Mouse (Mus musculus) spleen, postnatal 36 days (tissue): ENCODE results near the gene Proser3.

ENCODE experiments used
- DNase-seq, 2 experiments: peaks; one replicate each; pipeline ENCODE4 v3.0.0; 2022; ENCODE audit warnings: low spot score in 2 of 2, mixed read lengths in 1 of 2

Proser3 gene

GRCm38 (mm10) chr7:30552102-30553020 lies at the start of gene Proser3, which contains the start of gene Hspb6:
Proser3 (minus strand) TSS chr7:30552299.
Hspb6 (plus strand) TSS chr7:30552178.
- peak; percentile 95 to 98 for DNase-seq

- DNase-seq, result no peak
Measured at GRCm38 (mm10) chr7:30600651-30601050, 48.6 kb upstream of the Proser3 start.

DNA sequence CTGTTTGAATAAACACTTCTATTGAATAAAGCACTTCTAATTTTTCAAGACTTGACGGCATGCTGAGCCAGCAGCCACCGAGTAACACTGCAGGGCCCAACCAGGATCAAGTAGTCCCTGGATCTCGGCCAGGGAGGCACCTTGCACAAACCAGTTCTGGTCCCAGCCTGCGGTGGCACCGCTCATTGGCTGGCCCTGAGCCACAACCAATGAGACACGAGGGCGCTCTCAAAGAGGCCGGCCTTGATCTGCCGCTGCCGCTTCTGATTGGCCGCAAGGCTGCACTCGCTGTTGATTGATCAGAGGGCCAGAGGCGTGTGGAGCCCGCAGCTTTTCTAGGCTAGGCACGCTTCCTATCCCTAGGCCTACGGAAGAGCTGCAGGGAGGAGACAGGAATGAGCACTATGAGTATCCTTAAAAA lies 47.8 kb upstream of the Proser3 start:
- peak; percentile 70 to 74 for DNase-seq

DNA sequence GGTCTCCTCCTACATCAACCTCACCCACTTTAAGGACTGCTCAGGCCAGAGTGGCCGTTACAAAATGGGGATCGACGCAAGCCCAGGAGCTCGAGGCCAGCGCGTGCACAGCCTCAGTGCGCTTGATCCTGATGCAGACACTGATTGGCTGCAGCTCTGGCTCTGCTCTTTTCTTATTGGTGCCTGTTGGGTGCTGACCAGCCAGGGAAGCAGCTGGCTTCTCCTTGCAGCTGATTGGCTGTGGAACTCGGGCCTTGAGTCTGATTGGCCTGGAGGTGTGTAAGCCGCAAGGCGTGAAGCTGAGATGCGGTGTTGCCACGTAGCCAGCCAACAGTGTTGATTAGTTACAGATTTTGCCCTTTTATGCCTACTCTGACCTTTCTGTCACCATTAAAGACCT lies 46.7 kb upstream of the Proser3 start, which contains the start of gene Zbtb32:
Gene Zbtb32, minus strand, starts transcription at position 124 of the 400 bp plus-strand sequence.
- DNase-seq, result no peak

DNA sequence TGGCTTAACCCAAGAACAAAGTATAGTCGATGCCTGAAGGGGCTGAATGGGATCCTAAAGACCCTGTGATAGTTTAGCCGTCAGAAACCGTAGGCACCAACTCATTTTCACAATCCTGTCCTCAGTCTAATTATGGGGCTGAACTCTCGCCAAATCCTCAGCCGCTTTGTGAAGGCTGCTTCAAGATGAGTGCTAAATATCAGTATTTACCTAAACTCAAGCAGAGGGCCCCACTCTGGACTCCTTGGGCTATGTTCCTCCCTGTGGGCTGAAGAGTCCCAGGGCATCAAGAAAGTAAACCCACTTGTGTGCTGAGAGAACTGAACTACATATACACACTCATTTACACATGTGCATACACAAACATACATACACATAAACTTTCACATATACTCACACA lies 44.7 kb upstream of the Proser3 start:
- no peak for DNase-seq

DNA sequence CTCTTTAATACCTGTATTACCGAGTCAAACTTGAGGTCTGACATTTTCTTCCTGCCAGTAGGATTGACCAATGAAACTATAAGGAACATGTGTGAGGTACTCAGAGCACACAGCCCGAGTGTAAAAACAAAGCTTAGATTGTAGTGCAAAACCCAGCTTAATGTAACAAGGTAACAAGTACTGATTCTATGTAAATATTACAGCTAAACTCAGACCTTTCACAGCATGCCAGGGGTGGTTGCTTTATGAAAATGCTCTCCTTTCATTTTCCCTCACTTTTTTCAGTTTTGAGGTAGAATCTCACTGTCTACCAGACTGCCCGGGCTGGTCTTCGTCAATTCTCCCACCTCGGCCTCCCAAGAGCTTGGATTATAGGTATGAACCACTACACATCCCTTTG lies 44.0 kb upstream of the Proser3 start:
- DNase-seq, result no peak

DNA sequence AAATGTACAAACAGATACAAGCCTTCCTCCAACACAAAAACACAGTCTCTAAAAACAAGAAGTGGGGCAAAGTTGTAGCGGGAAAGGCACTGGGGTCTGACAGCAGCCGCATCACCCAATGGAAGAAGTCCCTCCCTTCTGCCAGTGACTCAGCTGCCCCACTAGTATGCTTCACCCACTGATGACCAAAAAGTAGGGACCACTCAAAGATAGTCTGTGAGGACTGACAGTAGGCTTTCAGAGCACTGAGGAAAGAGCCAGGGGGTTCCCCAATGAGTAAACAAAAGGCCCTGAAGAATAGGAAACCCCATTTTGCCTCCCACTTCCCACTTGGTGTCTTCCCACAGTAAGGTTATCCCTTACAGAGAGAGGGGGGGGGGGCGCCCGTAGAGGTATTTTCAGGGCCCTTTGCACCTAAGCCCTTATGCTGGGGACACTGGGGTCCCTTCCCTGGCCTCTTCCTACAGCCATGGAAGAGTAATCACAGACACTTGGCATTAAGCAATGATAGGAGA lies 42.5 kb upstream of the Proser3 start:
- no peak for DNase-seq

DNA sequence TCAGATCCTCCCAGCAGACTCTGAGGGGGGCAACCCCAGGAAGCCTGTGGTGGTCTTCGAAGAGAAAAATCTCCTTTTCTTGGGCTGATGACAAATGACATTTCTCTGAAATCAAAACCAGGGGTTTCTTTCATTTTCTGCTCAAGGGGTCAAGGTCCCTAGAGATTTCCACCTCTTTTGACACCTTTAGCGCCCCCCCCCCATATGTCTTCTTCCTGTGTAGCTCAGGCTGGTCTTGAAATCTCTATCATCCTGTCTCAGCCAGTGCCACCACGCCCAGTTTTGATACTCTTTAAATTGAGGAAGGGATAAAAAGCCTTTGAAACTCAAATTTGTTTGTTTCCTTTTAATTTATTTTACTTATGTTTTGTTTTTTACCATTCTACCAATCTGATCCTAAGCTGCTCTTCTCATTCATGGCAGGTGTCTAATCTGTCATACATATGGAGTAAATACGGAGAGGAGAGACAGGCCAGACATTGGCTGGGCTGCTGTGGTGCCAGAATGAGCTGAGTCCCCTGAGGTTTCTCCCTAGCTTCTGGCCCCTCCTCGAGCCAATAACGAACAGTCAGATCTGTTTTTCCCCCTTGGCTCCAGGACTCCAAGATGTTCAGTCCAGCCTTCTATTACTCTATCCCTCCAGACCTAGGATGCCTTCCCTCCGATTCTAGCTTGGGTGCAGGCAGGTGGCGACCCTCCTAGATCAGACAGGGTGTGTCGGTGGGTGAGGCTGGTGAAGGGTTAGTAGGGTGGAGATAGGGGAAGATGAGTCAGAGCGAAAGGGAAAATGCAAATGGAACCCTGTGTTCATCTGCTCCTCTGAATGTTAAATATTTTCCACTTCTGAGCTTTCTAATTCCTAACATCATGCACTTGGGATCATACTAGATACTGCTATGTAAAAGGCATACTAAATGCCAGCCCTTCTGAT lies 41.7 kb upstream of the Proser3 start:
- no peak for DNase-seq

DNA sequence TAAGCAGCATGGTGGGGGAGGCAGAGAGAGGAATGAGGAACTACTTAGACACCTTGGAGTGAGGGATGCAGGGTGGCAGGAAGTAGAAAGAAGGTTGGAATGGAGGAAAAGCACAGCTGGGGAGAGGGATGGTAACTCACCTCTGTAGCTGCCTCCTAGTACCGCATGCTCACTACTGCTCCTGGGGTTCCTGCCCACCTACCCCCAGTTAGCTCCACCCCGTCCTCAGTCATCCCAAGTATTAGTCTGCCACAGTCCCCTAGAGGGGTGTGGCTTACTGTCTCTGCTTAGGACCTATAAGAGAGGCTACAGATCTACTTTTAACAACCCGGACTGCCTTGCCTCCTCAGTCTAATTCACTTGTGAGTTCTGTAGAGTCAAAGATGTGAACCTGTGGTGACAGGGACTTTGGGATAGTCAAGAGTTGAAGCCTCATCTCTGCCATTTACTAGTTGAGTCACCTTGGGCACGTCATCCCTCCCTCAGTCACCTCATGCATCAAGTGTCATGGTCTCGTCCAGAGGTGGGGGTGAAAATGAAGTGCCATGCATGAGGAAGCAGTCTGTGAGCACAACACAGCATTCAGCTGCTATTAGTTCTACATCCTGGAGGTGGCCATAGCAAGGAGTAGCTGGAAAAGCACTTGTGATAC lies 40.8 kb upstream of the Proser3 start:
- DNase-seq, result no peak

DNA sequence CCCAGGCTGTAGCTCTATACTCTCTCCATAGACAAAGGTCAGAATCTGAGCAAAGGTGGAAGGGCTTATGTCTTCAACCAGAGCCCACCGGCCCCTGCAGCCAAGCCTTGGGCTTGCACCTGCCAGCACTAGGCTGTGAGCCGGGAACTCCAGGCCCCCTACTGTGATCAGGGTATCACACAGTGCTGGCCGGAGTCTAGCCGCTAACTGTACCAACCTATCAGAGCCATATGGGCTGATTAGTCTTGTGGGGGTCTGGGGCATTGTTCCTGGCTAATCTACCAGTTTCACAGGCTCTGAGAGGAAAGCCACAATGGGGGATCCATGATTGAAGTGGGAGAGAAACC lies 39.5 kb upstream of the Proser3 start:
- no peak for DNase-seq

DNA sequence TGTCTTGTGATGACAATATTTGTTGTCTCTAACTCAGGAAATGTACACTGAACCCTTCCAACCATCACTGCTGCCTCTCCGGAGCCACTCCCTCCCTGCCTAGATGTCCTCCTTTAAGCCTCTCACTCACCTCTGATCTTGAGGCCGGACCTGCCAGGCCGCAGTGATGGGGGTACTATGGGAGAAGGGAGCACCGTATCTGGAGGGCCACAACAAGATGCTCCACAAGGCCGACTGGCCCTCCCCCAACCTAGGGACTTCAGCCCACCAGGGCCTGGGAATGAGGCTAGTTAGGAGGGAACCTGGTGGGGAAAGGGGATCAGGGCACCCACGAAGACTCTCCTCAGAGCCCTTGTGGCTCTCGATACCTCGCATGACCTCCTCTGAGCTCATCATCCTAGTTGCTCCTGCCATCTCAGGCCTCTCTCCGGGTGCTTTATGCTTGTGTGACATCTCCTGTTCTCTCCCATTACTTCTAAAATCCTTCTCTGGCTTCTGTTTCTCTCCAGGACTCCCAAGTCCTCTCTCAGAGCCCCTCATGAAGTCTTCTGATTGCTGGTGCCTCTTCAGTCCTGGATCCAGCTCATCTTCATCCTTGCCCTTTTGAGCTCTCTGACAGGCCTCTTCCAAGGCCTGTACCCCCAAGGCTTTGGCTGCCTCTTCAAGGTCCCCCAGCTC lies 39.0 kb upstream of the Proser3 start:
- no peak for DNase-seq

DNA sequence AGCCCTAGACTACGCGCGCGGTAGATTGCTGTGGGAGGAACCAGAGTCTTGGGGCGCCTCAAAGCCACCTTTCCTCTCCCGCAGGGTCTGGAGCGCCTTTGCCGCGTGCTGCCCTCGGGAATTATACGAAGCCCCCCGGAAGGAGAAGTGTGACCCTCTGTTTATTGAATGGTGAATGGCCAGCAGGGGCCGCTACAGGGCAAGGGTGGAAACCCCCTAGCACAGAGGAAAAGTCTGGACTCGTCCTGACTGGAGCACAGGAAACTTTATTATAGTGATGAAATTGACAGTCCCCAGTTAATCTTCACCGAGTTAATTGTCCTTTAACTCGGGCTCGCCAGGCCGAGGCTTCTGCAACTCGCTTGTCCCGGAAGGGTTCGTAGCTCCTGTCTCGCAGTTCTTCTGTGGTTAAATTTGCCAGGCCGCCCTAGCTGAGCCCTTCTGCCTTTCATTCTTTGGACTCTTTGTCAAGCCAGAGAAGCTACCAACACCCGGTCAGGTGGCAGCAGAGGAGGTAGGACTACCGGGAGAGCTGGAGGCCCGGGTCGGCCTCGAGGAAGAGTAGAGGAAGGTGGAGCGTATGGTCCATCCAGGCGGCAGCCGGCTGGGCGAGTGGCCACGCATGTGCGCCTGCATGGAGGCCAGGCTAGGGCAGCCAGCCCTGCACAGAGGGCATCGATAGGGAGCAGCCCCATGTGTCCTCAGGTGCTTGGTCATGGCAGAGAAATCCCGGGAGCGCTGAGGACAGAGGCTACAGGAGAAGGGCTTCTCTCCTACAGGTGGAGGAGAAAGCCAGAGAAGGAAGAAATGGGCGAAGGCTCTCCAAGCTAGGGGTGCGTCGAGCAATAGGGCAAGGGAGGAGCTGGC lies 37.6 kb upstream of the Proser3 start:
- DNase-seq, result peak; percentile 68 to 79

DNA sequence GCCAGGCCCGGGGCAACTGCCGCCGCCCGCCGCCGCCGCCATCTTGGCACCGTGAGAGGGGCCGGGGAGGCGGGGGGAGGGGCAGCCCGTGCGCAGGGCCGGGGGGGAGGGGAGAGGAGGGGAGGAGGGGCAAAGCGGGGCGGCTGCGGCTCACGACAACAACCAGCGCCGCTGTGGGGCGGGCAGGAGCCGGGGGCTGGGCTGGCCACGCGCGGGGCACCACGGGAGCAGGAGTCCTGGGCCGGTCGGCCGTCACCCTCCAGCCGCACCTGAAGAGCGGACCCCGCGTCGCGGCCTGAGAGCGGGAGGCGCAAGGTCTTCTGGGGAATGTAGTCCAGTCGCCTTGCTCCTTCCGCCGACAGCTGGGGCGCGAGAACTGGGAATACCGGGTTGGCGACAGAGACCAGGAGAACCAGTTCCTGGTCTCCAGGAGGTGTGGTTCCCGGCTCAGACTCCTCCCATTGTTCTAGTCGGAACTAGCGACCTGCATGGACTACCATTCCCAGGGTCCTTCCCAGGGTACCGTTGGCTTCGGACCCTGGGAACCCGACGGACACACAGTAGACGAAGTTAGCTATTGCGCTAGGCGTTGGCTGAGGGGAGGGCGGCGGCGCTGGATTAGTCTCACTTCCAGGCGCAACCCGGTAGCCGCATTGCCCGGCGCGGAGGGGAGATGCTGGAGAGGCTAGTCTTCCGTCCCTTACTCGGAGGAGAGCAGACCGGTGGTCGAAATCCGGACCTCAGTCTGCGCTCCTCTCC lies 36.8 kb upstream of the Proser3 start, which contains the start of gene Kmt2b:
Gene Kmt2b, minus strand, starts transcription at position 51 of the 759 bp plus-strand sequence.
- peak; percentile 97 to 98 for DNase-seq

- DNase-seq, result peak; percentile 38 to 53
Measured at GRCm38 (mm10) chr7:30587842-30588667, 36.0 kb upstream of the Proser3 start.

GRCm38 (mm10) chr7:30586455-30587020 lies 34.4 kb upstream of the Proser3 start:
- DNase-seq, result no peak

GRCm38 (mm10) chr7:30585170-30585569 lies 33.1 kb upstream of the Proser3 start:
- no peak for DNase-seq

DNA sequence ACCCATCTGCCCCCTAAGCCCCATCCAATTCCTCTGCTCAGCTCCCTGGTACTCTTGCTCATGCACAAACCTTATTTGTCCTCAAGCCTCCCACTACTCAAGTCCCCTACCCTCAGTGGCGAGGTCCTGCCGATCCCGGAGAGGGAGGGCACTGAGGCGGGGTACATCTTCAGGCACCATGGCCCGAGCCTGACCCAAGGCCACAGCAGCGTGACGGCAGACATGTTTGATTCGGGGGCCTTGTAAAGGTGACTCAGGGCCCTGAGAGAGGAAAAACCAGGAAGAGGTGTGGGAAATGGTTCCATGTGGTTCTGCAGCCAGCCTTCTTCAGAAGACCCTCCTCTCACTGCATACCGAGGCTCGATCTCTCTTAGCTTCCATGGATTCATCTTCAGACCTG lies 32.2 kb upstream of the Proser3 start:
- no peak for DNase-seq

GRCm38 (mm10) chr7:30581547-30581946 lies 29.4 kb upstream of the Proser3 start:
- no peak for DNase-seq
